Mouse (Mus musculus) embryo, embryonic 10 days (tissue): ENCODE results near the gene Trp53tg5.

Source experiments
- DNase-seq: peaks from one replicate; pipeline ENCODE4 v3.0.0-alpha.2; 2015; ENCODE audit warnings: low spot score

The Trp53tg5 gene

GRCm38 (mm10) chr2:164496331-164496730, 22.8 kb upstream of the Trp53tg5 start:
- DNase-seq: no peak

GRCm38 (mm10) chr2:164494126-164494525, 20.6 kb upstream of the Trp53tg5 start:
- DNase-seq: no peak

- DNase-seq: no peak
Observed at GRCm38 (mm10) chr2:164487812-164488211, 14.3 kb upstream of the Trp53tg5 start.

- DNase-seq: no peak
Observed at GRCm38 (mm10) chr2:164487115-164487527, 13.6 kb upstream of the Trp53tg5 start.

GRCm38 (mm10) chr2:164486258-164487114, 13.0 kb upstream of the Trp53tg5 start:
- peak; percentile 30 for DNase-seq

DNA sequence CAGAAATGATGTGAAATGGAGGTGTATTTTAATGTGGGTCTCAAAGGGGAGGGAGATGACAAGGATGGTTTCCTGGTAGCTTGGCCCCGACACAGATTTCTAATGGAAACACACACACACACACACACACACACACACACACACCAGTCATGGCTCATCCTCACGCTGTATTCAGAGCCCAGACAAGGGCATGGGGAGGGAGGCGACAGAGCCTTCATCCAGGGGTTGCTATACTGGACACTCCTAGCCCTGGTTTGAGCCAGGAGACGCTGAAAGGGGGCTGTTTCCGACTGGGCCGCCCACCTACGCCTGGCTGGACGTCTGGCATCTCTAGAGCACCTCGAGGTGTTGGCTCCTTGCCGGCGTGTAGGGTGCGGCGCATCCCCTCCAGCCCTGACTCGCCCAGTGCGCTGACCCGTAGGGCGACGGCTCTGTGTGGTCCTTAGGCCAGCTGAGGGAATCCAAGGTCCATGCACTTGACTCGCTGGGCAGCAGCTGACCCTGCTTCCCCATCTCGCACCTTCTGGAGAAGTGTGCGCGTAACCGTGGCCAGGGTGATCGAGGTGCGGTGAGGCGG, 12.2 kb upstream of the Trp53tg5 start, which contains the start of gene Dbndd2:
Gene Dbndd2 (plus strand): TSS at position 426 of the 577 bp plus-strand sequence.
- DNase-seq: peak; percentile 39

- peak; percentile 76 for DNase-seq
Observed at GRCm38 (mm10) chr2:164470254-164470653, 3.3 kb downstream of the Trp53tg5 start.

GRCm38 (mm10) chr2:164466787-164467186, 6.7 kb downstream of the Trp53tg5 start:
- DNase-seq: no peak

DNA sequence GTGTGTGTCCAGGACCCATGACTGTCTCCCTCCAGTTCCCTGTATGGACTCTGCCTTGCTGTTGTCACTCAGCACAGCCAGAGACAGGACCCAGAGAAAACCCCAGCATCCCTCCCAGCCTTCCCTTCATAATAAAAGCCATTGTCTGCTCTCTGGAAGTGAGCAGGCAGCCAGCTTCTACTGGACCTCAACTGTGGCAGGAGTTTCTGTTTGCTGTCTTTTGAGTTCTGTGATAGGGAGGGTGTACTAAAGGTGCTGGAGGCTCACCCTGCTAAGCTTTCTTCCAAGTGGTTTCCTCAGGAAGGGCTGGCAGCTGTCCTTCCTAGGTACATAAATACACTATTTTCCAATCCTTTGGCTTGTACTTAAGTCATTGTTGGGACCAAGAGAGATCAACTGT, 8.4 kb downstream of the Trp53tg5 start:
- DNase-seq: no peak

- DNase-seq: peak; percentile 98
Observed at GRCm38 (mm10) chr2:164460745-164461551, 12.6 kb downstream of the Trp53tg5 start, which contains the start of gene Gm20458. Gene Gm20458 (plus strand): TSS chr2:164460967.

DNA sequence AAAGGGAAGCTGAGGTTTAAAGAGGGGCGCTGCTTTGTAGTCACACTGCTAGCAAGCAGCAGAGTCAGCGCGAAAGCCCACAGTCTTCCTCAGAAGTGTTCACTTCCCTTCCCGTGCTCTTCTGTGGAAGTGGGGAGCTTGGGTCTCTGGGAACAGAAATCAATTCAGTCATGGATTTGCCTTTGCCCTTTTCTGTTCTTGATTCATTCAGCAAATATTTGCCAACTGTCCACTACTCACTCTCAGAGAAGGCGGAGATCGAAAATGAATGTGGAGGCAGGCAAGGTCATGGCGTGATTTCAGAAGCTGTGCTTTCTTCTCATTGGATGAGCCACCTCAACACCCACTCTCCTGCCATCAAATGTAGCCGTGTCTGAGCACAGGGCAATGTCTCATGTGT, 15.0 kb downstream of the Trp53tg5 start:
- no peak for DNase-seq

- DNase-seq: no peak
Observed at GRCm38 (mm10) chr2:164457942-164458341, 15.6 kb downstream of the Trp53tg5 start.

DNA sequence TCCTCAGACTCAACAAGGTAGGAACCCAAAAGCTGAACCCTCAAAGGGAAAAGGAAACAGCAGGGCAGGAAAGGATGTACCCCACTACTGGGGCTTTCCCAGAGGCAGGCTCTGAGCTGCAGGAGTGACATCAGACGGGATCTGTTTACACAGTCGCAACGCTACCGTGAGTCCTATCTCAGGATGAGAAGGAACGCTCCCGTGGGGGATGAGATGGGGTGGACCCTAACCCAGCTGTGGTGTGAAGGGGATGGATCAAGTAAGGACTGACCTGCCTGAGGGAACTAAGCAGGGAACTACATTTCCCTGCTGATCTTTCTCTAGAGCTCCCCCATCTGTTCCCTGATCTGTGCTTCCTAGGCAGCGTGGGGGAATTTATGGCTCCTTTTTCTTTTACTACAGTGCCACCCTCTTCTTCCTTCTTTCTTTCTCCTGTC, 16.6 kb downstream of the Trp53tg5 start, which contains the start of gene Sys1:
Gene Sys1 (plus strand): TSS at position 101 of the 437 bp plus-strand sequence.
- DNase-seq: peak; percentile 46

- no peak for DNase-seq
Observed at GRCm38 (mm10) chr2:164456413-164456812, 17.1 kb downstream of the Trp53tg5 start.

DNA sequence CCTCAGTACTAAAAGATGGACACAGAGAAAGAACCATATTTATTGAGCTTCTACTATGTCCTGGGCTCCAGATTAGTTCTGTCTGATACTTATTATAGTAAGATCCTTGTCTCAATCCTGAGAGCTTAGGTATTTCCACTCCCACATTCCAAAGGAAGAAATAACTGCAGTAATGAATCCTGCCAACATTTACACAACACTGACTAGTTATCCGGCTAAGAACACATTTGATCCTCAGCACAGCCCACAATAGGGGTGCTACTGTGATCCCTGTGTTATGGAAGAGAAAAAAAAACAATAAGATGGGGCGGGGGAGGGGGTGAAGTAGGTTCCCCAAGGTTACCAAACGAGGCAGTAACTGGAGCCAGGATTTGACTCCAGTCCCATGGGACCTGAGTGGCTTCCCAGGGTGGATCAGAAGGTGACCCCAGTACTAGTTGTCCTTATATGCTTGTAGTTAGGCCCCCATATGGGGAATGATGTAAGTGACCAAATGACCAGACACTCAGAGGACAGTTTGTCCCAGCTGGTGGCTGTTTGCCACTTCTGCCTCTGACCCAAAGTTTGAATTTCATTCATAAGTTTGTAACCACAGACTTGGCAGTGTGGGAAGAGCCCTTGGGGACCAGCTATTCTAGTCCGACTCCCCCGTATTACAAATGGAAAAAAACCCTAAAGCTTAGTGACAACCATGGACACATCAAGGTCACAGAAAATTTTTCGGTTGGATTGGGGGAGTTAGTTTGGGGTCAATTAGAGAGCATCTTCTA, 17.9 kb downstream of the Trp53tg5 start:
- no peak for DNase-seq

GRCm38 (mm10) chr2:164454846-164455245, 18.7 kb downstream of the Trp53tg5 start:
- no peak for DNase-seq

- no peak for DNase-seq
Observed at GRCm38 (mm10) chr2:164453887-164454500, 19.5 kb downstream of the Trp53tg5 start.

GRCm38 (mm10) chr2:164453047-164453757, 20.3 kb downstream of the Trp53tg5 start:
- no peak for DNase-seq

DNA sequence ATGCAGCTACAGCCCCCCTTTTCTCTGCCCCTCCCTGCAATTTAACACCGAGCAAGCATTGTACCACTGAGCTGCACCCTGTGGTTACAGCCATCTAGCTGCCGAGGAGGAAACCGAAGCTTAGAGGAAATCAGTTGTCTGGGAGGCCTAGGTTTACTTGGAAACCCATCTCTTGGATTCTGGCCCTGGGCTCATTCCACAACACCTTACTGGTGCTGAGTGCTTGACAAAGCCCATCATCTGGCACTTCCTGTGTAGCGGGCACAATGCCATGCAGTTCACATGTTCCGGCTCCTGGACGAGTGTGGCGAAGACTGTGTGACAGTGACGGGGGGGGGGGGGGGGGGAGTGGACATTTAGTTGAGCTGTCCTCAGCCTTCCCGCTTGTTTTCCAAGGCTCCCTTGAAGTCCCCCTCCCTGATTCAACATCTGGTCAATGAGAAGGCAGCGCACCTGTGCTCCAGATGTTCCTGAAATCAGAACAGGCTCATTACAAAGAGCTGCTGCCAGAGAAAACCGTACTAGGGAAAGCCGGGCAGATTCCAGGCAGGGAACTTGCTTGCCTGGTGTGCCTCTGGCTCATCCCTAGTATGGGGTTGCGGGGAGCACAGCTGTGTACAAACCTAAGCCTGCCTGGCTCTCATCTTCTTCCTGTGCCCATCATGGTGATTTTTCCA, 21.4 kb downstream of the Trp53tg5 start:
- no peak for DNase-seq
